15 mouse cellular contexts compared by ENCODE assay signal in genomic region chr9:113462267-113462887, GRCm38 (mm10).
A peak's percentile ranks its signal among the peaks of the same experiment; 100 is the strongest.
DNase-seq lines count a peak whose midpoint lies in the region; ATAC-seq lines count a peak whose summit lies in the region.
"Had no signal": no experiment of that assay in that cellular context is flagged by ENCODE, and none has a peak within 500 bp of the region (broad histone marks: within the 10 kb centered on the region; RNA-seq: fewer than 3 reads in every experiment).

No protein-coding gene starts in this region.

- peak; percentile 88 for ATAC-seq in neural tube, embryonic 11.5 days (ENCODE audit: insufficient read depth, low FRiP score, low TSS enrichment)
- peak; percentile 92 for ATAC-seq in hindbrain, embryonic 13.5 days (ENCODE audit: low FRiP score)
- peak; percentile 89 for ATAC-seq in midbrain, embryonic 11.5 days (ENCODE audit: low FRiP score)
- ATAC-seq: intestine, postnatal 0 days; liver, embryonic 12.5 days had no signal

- H3K4me3 ChIP-seq in neural tube, embryonic 11.5 days (ENCODE audit: low read depth, low read length) = no peak overlapping the region
- no peak overlapping the region for H3K4me3 ChIP-seq in hindbrain, embryonic 13.5 days
- H3K4me3 ChIP-seq in midbrain, embryonic 11.5 days (ENCODE audit: low read depth, low read length) = no peak overlapping the region
- H3K4me3 ChIP-seq: erythroblast, embryonic 14.5 days; liver, embryonic 12.5 days had no signal

- no peak overlapping the region for H3K27ac ChIP-seq in neural tube, embryonic 11.5 days (ENCODE audit: low read depth, low read length)
- H3K27ac ChIP-seq in hindbrain, embryonic 13.5 days = peak overlapping the region; percentile 70
- H3K27ac ChIP-seq in midbrain, embryonic 11.5 days (ENCODE audit: low read depth, low read length) = peak overlapping the region; percentile 32; the same call in 1 of the 2 replicates
- H3K27ac ChIP-seq: liver, embryonic 12.5 days had no signal

- WGBS in neural tube, embryonic 11.5 days = 76% methylated on average over 1 of the region's 1 CpGs
- 51% methylated on average over 1 of the region's 1 CpGs for WGBS in hindbrain, embryonic 13.5 days
- WGBS in midbrain, embryonic 11.5 days = 56% methylated on average over 1 of the region's 1 CpGs

- H3K4me1 ChIP-seq in neural tube, embryonic 11.5 days (ENCODE audit: control insufficient read depth, insufficient read depth, low read length) = peaks cover 2% of the 10 kb centered on the region; the same call in 1 of the 2 replicates
- H3K4me1 ChIP-seq in hindbrain, embryonic 13.5 days (replicated peaks) = peaks cover 20% of the 10 kb centered on the region
- peaks cover 9% of the 10 kb centered on the region for H3K4me1 ChIP-seq in midbrain, embryonic 11.5 days (ENCODE audit: control insufficient read depth, insufficient read depth, low read length)
- H3K4me1 ChIP-seq: liver, embryonic 12.5 days had no signal

- H3K36me3 ChIP-seq in neural tube, embryonic 11.5 days (ENCODE audit: control insufficient read depth, insufficient read depth, low read length) = no peaks in the 10 kb centered on the region
- H3K36me3 ChIP-seq in hindbrain, embryonic 13.5 days = no peaks in the 10 kb centered on the region
- no peaks in the 10 kb centered on the region for H3K36me3 ChIP-seq in midbrain, embryonic 11.5 days (ENCODE audit: control insufficient read depth, insufficient read depth, low read length)
- H3K36me3 ChIP-seq: liver, embryonic 12.5 days had no signal

- no peaks in the 10 kb centered on the region for H3K27me3 ChIP-seq in neural tube, embryonic 11.5 days (ENCODE audit: control insufficient read depth, insufficient read depth, low read length)
- peaks cover 3% of the 10 kb centered on the region; the same call in 1 of the 2 replicates for H3K27me3 ChIP-seq in hindbrain, embryonic 13.5 days
- H3K27me3 ChIP-seq in midbrain, embryonic 11.5 days (ENCODE audit: control insufficient read depth, insufficient read depth, low read length) = no peaks in the 10 kb centered on the region
- H3K27me3 ChIP-seq: liver, embryonic 12.5 days had no signal

- no peak overlapping the region for H3K9ac ChIP-seq in neural tube, embryonic 11.5 days (ENCODE audit: low read length)
- no peak overlapping the region for H3K9ac ChIP-seq in hindbrain, embryonic 13.5 days
- no peak overlapping the region for H3K9ac ChIP-seq in midbrain, embryonic 11.5 days (ENCODE audit: low read length)
- H3K9ac ChIP-seq: liver, embryonic 12.5 days had no signal

- DNase-seq in neural tube, embryonic 11.5 days (ENCODE audit: low spot score) = peak; percentile 30
- DNase-seq in neural tube, embryonic 10.5 days (ENCODE audit: extremely low spot score, low spot score) = no peak
- DNase-seq in midbrain, embryonic 11.5 days (ENCODE audit: low spot score, missing footprints) = no peak
- DNase-seq in urinary bladder, postnatal 4 days (ENCODE audit: low spot score in 2 of 2) = no peak
- DNase-seq in layer of hippocampus, postnatal 10 days (ENCODE audit: low spot score in 2 of 2) = no peak
- no peak for DNase-seq in adrenal gland, adult 2 months
- DNase-seq in thymus, postnatal 36 days = no peak
- DNase-seq: cerebellum, postnatal 25 days; gastrocnemius, postnatal 14 days; lung, postnatal 14 days; spleen, adult 18-20 months had no signal

- H3K9me3 ChIP-seq in neural tube, embryonic 11.5 days (ENCODE audit: control insufficient read depth, low read length) = no peaks in the 10 kb centered on the region
- no peaks in the 10 kb centered on the region for H3K9me3 ChIP-seq in hindbrain, embryonic 13.5 days
- H3K9me3 ChIP-seq in midbrain, embryonic 11.5 days (ENCODE audit: control insufficient read depth, low read length) = no peaks in the 10 kb centered on the region

- no peak overlapping the region for H3K4me2 ChIP-seq in neural tube, embryonic 11.5 days (ENCODE audit: low read depth)
- no peak overlapping the region for H3K4me2 ChIP-seq in hindbrain, embryonic 13.5 days
- H3K4me2 ChIP-seq in midbrain, embryonic 11.5 days = no peak overlapping the region; the same call in 1 of the 2 replicates
- H3K4me2 ChIP-seq: liver, embryonic 12.5 days had no signal
